Mouse (Mus musculus): ENCODE data around the gene Washc4.
"Not testable (repeated sequence)": the region's sequence is repeated elsewhere in the genome, so short reads cannot be mapped to it uniquely, and the experiment has no call there.

Gene Washc4

GRCm38 (mm10) chr10:83543439-83544102 is at the start of gene Washc4:
TSS of gene Washc4 (plus strand) at chr10:83543752.
- DNase-seq, result peak; percentile 98 to 99

DNA sequence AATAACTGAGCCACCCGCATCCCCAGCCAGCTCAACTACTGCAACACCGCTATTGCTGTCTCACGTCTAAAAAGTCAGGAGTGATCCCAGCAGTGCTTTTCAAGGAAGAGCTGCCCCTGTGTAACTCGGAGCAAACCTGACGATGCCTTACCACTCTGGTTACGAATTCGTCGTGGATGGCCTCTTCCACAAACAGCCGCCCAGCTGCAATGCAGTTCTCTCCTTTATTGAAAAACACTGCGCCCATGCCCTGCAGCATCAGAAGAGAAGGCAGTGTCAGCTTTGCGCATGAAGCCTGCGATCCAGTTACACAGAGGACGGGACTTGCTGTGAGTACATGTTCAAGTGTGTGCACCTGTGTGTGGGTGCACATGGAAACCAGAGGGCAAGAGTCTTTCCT is 46.2 kb upstream of the Washc4 start:
- no peak for DNase-seq

DNA sequence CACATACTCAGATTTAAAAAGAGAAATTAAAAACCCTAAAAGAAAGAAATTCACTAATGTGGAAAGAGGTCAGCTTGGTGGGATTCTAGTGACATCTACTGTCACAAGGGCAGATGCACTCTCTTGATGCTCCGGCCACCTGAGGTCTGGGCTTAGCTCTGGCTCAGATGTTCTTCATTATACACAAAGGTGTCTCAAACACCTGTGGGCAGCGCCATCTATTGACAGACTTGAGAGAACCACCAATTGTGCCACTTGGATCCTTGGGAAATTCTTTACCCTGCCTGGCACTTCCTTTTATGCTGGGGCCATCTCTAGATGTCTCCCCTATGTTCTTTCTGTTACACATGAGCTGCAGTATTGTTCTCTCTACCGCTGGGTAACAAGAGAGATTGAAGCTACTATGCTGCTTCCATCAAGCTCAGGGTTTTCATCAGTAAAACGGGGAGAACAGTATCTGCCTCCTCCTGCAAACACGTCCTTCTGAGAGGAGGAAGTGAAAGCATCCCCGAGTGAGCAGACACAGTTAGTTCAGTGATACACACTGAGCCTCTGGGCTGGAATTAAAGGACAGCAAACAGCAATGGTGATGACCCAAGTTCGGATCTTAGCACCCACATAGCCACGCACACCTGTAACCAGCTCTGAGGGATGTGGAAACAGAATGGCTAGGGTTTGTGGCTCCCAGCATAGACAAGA is 34.4 kb upstream of the Washc4 start:
- DNase-seq, result peak; percentile 33 to 40

DNA sequence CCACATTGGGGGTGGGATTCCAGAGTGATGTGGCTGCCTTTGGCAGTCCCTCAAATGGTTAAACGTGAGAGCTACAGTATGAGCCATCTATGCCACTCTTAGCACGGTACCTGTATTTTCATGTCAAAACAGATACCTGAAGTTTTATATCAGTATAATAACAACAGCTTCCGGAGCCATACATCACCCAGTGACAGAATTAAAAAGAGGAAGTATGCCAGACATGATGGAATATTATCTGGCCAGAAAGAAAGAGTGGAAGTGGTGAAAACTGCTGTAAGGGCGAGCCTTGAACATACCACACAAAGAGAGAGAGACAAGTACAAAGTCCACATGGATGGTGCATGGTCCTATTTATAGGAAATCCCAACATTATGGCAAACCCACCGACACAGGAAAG is 32.2 kb upstream of the Washc4 start:
- DNase-seq, result no peak

DNA sequence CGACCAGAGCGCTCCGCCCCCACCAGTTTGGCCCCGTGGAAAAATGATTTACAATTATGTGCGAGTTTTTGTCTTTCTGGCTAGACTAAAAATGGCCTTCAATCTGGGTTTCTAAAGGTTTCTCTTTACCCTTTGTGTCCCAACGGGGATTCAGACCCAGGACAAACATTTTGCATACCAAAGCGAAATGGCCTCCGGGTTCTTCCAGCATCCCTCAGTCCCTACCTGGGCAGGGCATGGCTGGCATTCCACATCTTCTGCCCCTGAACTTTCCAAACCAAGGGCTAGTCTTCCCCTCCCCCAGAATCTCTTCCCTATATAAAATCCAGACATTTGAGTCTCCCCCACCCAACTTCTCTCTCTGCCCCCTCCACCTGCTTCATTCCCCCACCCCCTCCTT is 29.8 kb upstream of the Washc4 start:
- no peak for DNase-seq

GRCm38 (mm10) chr10:83520990-83521389 is 22.6 kb upstream of the Washc4 start:
- no peak for DNase-seq

GRCm38 (mm10) chr10:83524238-83524637 is 19.3 kb upstream of the Washc4 start:
- not testable (repeated sequence) for DNase-seq

GRCm38 (mm10) chr10:83530384-83530967 is 13.1 kb upstream of the Washc4 start:
- DNase-seq, result no peak

- peak; percentile 77 to 78 for DNase-seq
Measured at GRCm38 (mm10) chr10:83533258-83533909, 10.2 kb upstream of the Washc4 start.

GRCm38 (mm10) chr10:83533910-83534283 is 9.7 kb upstream of the Washc4 start, which contains the start of gene Aldh1l2:
TSS of gene Aldh1l2 (minus strand) at chr10:83534140.
- peak; percentile 89 to 93 for DNase-seq

DNA sequence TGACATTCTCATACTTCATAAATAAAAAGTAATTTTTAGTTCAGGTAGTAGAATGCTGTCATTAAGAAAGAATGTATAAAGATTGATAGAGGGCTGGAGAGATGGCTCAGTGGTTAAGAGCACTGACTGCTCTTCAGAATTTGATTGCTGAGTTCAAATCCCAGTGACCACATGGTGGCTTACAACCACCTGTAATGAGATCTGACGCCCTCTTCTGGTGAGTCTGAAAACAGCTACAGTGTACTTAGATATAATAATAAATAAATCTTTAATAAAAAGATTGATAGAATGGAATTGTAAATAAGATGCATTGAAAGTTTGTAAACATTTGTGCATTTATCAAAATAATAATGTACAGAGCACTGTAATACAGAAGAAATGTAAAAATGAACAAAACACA is 7.1 kb upstream of the Washc4 start:
- DNase-seq, result no peak

GRCm38 (mm10) chr10:83539311-83539980 is 4.1 kb upstream of the Washc4 start:
- DNase-seq, result no peak

DNA sequence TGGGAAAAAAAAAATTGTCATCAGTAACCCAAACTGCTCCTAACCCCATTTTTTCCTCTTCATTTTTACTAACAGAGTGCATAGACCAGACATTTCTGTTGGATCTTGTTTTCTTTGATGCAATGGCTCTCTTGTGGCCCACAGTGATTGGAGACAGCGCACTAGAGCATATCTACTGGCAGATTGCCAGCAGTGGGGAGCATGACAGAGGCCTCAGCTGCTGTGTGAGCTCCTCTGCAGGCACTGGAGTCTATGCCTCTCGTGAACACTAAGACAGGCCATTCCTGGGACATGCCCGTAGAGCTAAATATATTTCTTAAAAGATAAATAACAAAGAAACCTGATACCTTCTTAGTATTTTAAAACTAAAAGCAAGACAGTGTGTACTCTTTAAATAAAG is 3.5 kb upstream of the Washc4 start:
- DNase-seq, result peak; percentile 53 to 58

DNA sequence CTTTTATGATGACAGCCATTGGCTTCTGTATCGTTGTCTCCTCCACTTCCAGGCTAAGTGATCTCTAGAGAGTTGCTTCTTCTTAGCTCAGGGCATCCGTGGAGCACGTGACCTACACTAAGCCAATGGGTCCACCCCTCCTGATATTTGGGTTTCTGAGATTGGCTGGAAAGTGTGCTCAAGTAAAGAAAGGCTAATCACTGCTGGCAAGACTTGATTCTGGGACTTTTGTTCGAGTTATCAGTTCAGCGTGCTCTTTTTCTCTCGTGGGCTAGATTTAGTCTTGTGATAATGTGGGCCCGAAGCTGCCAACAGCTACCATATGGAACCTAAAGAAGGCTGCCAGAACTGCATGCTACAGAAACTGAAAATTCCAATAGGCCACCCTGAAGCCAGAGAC is 1.3 kb upstream of the Washc4 start:
- peak; percentile 22 to 32 for DNase-seq

DNA sequence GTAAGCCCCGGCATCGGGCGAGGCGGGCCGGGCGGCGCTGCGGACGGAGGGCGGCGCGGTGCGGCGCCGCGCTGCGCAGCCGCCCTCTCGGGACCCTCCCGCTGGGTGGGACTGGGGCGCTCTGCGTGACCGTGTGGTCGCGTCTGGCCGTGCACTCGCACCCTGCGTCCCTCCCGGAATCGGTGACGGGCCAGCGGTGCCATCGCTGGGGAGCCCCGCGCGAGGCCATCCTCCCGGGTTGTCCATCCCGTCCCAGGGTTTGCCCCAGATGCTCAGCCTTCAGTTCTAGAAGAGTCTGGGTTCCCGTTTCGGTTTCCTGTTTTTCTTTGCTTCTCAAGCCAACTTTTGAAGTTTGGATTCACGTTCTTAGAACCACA is 539 bp downstream of the Washc4 start:
- DNase-seq, result no peak

GRCm38 (mm10) chr10:83545341-83545740 is 1.8 kb downstream of the Washc4 start:
- DNase-seq, result no peak

DNA sequence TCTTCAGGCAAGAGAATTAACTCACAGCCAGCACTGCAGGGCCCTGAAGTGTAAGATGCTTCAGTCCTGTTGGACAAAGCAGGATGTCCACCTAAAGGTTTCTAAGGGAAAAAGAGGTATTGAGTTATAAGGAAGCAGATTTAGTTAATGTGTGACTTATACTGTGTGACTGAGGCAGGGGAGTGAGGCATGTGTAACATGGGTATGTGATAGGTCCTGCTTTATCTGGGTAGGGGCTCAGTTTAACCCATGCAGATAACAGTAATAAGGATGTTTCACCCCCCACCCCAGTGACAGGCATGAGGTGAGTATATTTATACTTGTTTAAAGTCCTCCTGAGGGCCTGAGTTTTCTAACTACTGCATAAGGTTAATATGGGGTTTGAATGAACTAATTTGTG is 19.5 kb downstream of the Washc4 start:
- DNase-seq, result no peak

DNA sequence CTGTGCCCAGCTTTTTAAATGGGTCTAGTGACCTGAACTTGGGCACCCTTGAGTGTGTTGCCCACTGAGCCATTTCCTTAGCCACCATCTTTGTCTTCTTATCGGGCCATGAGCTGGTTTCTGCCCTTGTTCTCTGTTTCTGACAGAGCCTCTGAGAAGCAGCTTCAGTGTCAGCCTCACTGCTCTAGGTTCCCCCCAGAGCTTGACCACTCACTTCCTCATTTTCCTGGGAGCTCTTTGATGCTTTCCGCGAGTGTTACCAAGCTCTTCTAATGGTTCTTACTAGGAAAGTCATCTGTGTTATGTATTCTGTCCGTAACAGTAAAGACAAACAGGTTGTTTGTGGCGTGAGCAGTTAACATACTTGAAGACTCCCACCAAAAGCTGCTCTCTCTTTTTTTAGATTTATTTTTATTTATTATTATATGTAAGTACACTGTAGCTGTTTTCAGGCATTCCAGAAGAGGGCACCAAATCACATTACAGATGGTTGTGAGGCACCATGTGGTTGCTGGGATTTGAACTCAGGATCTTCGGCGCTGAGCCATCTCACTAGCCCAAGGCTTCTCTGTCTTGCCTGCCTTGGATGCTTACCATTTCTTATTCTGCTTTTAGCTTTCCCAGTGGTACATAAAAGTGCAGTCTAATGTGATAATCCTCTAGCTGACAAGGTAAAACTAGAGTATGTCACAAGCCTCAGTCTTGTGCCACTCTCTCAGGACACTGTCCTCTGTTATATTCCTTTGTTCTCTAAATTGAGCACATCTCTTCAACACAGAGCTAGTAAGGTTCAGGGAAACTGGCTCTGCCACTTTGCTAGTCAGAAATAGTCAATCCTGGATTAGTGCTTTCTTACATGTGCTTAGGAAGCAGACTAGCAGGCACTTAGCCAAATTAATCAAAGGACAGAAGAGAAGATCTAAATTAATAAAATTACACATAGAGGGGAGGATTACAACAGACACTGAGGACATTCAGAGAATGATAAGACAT is 22.2 kb downstream of the Washc4 start:
- no peak for DNase-seq

DNA sequence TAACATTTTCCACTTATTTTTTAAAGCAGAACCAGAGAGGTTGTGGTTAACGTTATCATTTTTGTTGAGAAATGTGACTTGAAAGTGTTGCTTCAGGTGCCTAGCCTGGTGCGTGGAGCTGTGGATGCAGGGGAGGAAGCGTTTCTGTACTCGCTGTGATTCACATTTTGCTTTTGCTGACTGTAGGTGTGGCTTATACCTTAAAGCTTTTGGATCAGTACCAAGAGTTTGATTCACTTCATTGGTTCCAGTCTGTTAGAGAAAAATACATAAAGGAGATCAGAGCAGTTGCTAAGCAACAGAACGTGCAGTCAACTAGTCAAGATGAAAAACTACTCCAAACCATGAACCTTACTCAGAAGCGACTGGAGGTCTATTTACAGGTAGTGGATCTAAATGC is 47.2 kb downstream of the Washc4 start:
- DNase-seq, result no peak

DNA sequence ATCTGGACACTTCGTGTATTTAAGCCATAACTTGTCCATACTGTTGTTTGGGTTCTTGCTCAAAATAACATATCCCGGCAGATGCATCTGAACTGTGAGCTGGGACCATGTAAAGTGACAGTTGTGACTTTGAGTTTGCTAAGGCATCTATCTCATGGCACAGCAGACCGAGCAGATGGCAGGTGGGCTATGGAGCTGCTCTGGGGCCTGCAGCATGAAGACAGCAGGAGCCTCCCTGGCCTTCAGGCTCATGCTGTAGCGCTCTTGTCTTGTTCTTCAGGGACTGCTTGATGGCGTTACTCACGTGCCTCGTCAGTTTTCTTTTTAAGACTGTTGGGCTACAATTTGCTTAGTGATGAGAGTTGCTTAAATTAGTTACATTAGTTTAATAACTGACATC is 49.1 kb downstream of the Washc4 start:
- DNase-seq, result peak; percentile 10 to 28

GRCm38 (mm10) chr10:83594526-83594925 is 51.0 kb downstream of the Washc4 start:
- DNase-seq, result no peak

- no peak for DNase-seq
Measured at GRCm38 (mm10) chr10:83600650-83601049, 57.1 kb downstream of the Washc4 start.

All from cerebellum, postnatal 10 days (tissue).